Mouse (Mus musculus) kidney, adult 11 months (tissue): ENCODE results near the gene Sox14.

Experiments used
- DNase-seq: peaks from one replicate; pipeline ENCODE4 v3.0.0; 2022

Sox14 gene

GRCm38 (mm10) chr9:99875618-99876372 is at the start of gene Sox14:
Sox14 (minus strand) TSS chr9:99876170.
- no peak for DNase-seq

DNA sequence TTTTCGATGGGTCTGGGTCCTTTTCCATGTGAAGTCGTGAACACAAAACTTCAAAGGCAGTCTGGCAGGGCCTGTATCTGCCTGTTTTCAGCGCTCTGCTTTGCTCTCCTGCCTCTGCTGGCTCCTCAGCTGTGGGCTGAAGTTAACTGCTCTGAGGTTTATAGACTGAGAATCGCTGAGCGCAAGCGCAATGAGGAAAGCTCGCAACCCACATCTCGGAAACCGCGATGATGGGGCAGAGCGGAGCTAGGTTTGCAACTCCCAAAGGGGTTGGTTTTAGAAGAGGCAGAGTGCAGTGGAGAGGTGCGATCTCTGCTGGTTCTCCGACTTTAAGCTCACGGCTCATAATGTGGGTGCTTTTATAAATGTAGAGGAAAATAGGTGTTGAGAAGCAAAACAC is 3.3 kb upstream of the Sox14 start:
- DNase-seq, result no peak

DNA sequence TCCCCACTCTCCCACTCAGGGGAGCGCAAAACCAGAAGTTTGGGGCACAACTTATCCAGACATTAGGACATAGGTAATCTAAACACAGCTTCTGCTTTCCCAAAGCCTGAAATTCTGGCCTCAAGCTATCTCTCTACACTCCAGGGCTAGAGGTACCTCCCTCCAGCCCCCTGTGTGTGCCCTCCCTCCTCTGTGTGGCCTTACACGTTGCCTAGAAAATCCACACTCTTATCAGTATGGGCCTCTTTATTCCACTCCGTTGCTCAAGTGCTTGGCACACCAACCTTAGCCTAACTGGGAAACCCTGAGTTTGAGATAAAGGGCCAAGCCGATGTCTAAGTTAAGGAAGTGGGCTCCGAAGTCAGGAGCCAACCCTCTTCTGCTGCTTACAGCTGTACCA is 2.6 kb upstream of the Sox14 start:
- no peak for DNase-seq

DNA sequence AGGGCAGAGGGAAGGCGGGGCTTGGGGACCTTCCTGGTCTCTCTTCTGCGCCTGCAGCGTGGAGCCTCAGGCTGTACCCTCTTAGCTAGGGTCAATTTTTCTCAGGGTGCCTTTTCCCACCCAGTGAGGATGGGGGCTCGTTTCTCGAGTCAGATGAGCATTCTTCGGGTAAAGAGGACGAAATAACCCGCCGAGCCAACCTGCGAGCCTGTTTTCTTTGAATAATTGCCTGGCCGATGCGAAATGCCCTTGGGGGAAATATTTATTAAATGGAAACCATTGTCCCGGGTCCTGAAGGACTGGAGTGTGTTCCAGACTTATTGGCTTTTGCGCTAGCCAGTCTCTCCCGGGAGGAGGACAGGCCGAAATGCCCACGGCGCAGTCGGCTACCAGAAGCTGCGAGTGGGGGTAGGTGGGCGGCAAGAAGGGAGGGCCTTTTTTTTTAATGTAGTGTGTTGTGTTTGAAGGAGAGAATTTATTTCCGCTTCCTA is 1.1 kb upstream of the Sox14 start:
- no peak for DNase-seq

DNA sequence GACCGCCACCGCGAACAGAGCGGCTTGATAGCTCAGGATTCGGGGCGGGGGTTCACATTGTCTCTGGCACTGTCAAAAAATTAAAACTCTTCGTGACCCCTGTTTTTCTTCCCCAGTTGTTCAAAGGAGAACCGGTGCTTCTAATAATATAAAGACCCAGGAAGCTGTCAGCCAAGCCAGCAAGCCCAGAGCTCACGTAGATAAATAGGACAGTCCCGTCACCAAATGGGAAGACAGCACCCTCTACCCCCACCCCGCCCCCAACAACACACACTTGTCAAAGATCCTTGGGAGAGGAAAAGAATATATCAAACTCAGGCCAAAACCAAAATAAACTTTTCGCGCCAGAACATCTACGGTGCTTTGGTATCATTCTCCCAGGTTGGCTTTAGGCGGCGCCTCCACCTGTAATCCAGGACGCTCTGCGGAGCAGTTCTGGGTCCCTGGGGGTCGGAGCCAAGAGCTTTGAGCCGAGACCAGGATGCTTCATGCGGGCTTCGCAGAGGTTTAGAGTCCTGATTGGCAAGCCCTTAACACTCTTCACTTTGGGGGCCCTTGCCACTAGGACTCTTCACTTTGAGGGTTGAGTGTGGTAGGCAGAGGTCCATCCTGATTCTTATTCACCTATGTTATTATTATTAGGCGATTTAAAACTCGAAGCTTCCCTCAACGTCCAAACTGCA is 544 bp upstream of the Sox14 start:
- DNase-seq, result no peak

DNA sequence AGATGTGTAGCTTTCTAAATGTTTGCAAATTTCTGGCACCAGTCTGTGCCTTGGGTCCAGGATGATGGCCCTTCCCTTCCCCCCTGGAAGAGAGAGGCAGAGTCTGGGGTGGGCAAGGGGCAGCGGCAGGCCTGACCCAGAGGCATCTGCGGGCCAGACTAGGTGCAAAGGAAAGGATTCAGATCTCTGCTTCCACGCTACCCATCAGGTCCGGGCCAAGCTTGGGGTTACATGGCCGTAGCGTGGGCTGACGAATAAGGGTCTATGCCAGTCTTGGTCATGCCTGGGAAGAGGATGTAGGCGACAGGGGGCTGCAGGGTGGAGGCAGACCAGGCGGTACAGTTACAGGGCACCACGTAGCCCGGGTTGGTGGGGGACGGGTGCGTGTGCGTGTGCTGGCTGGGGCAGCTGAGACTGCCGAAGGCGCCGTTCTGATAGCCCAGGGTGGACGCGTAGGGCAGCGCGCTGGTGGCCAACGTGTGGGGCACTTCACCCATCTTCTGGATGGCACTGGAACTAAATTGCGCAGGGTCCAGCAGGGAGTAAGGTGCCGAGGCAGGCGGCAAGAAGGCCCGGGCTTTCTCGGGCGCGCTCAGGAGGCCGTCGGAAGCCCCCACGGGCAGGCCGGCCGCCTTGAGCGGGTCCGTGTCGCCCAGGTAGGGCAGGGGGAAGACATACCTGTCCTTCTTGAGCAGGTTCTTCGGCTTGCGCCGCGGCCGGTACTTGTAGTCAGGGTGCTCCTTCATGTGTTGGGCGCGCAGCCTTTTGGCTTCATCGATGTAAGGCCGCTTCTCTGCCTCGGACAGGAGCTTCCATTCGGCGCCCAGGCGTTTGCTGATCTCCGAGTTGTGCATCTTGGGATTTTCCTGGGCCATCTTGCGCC is 994 bp downstream of the Sox14 start:
- DNase-seq, result no peak

GRCm38 (mm10) chr9:99873721-99874120 is 2.2 kb downstream of the Sox14 start:
- DNase-seq, result no peak

- no peak for DNase-seq
Observed at GRCm38 (mm10) chr9:99873116-99873620, 2.8 kb downstream of the Sox14 start.

- no peak for DNase-seq
Observed at GRCm38 (mm10) chr9:99872204-99873115, 3.5 kb downstream of the Sox14 start.

- no peak for DNase-seq
Observed at GRCm38 (mm10) chr9:99871556-99872203, 4.3 kb downstream of the Sox14 start.

DNA sequence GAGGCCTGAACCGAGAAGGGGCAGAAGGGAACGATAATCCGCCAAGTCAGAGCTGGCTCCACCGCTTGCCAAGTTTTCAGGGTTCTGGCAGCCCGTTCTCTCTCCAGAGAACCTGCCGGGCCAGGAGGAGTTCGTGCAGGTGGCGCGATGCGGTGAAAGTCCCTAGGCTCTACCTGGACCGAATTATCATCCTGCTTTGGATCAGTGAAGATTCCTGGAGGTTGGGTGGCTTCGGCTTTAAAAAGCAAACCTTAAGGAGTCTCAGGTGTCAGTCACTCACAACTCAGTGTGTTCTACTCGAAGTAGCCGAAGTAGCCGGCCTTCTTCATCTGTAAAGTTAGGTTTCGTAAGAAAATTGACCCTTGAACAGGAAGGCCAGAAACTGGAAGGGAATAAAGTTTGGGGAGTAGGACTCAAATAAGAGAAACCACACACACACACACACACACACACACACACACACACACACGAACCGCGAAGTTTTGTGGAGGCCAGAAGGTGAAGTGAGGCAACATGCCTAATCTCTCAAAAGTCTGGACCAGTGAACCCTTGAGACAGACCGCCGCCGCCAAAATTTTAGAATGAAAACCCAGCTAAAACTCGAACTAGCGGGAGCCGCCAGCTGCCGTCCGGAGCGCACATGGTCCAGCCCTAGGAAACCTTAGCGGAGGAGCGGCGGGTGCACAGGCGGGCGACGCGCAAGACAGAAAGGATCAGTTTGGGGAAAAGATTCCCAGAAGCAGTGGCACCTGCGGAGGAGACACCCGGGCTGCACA is 5.0 kb downstream of the Sox14 start:
- DNase-seq, result no peak

DNA sequence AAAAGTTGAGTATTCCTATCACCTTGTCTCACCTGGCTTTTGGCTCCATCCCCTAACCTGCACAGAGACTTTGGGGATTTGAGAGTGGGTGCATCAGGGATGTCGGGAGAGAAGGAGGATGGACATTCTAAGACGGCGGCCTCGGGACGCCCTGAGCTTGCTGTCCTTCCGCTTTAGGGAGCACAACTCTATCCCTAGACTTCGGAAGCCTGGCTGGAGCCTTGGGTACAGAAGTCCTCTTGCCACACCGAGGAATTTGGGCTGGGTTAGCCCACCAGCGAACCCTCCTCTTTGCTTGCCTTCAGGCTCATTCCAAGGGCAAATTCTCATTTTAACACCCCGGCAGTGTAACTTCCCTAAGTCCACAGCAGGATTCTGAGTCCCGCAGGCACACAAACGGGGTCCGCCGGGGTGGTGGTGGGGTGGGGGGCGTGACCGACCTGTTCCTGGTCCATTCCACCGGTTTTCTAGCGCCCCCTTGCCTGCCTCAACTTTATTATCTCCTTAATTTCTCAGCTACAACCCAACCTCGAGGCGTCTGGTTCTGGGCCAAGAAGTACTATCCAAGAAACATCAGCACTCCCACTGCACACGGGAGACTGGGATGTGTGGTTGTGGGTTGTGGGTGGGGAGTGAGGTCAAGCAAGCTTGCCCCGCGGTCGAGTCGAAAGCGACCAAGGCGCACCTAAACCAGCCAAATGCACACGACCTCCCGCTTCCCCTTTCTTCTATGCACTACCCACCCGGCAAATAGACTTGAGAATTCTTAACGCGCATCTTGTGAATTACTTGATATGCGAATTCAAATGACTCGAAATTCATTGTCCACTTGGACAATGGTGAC is 5.8 kb downstream of the Sox14 start:
- no peak for DNase-seq

GRCm38 (mm10) chr9:99869275-99869674 is 6.7 kb downstream of the Sox14 start:
- DNase-seq, result no peak

- DNase-seq, result no peak
Observed at GRCm38 (mm10) chr9:99868606-99869005, 7.4 kb downstream of the Sox14 start.

DNA sequence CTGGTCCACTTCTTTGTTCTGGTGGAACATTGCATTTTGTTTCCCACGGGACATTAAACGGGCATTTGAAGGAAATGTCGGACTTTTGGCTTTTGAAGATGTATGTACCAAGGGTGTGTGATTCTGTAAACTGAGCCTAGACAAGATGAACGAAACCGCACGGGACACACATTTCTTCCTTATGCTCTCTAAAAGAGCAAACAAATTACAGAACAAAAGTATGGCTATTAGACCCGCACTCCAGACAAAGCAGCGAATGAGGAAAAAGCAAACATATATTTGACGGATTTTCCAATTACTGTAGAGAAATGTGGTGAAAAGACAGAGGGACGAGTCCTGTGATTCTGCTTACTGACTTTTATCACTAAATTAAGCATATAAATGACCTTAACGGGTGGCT is 7.9 kb downstream of the Sox14 start:
- DNase-seq, result no peak

DNA sequence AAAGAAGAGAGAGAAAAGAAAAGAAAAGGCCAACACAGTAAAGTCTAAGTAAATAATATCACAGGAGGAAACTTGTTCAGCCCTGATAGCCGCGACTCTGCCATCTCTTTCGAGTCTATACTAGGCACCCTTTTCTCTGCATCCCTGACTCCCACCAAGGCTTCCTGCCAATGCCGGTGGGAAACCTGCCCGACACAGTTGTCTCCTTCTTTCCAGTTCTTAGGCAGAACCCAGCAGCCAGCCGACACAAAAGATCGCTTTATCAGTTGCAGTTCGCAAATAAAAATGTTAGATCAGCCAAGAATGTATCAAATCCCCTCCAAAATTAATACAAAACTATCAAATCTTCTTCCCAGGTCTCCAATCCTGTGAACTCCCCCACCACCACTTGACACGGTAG is 13.0 kb downstream of the Sox14 start:
- no peak for DNase-seq

- no peak for DNase-seq
Observed at GRCm38 (mm10) chr9:99854486-99854885, 21.5 kb downstream of the Sox14 start.

- DNase-seq, result no peak
Observed at GRCm38 (mm10) chr9:99853356-99853755, 22.6 kb downstream of the Sox14 start.

DNA sequence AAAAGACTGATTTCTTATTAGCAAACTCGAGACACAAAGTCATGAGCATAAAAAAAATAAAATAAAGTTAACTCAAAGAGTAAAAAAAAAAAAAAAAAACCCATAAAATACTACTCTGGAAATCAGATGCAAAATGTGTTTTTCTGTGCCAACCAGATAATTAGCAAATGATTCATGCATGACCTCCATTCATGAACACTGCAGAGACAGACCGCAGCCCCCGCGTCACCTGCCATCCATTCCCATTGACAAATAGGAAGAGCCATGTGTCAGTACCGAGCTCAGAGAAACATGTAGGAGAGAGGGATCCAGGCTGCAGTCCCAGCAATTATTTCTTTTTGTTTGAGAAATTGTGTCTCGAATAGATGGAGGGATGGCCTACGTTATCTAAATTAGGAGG is 25.6 kb downstream of the Sox14 start:
- no peak for DNase-seq

DNA sequence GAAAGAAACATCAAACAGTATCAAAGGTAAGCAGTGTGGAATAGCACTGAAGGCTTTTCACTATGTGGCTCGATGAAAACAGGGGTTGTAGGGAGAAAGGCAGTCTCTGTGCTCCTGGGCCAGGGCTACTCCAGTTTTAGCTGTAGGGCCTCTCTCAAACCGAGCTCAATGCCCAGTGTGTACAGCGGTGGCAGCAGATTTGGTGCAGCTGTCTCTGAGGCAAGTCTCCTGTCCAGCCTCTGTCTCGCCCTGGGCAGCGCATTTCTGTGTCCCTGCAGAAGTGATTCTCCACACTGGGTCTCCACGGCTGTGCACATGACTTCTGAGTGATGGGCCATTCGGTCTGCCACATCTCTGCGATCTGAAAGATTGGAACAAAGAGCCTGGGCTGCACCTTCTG is 27.6 kb downstream of the Sox14 start:
- no peak for DNase-seq
